Mouse (Mus musculus): ENCODE data around the gene Svs1.

- TF ChIP-seq CTCF (IDR thresholded peaks at IDR 0.05; ENCODE audit: insufficient read depth, low read depth, low read length), result no peak
- no peak for TF ChIP-seq POLR2A (IDR thresholded peaks at IDR 0.05; ENCODE audit: insufficient read depth, low read depth, low read length)
These were observed 26.4 kb downstream of the Svs1 start for GRCm38 (mm10) chr6:49013023-49013422.

Data from olfactory bulb, adult 2 months (tissue).